Mouse (Mus musculus): ENCODE data around the gene Ep300. TPM values are rescaled to one million over a fixed set of nuclear protein-coding genes. Genes with fewer than 3 reads are reported as not detected.

The Ep300 gene
- total and polyA plus RNA-seq, 3 experiments = 26.4 to 232 (median 34.3) TPM

- H3K4me1 ChIP-seq (ENCODE audit: insufficient read depth, low read depth, low read length) = peaks cover 25% of the 10 kb centered on the region
- DNase-seq (ENCODE audit: low spot score) = no peak
Measured at GRCm38 (mm10) chr15:81693366-81693966, 108.3 kb downstream of the Ep300 start.

DNA sequence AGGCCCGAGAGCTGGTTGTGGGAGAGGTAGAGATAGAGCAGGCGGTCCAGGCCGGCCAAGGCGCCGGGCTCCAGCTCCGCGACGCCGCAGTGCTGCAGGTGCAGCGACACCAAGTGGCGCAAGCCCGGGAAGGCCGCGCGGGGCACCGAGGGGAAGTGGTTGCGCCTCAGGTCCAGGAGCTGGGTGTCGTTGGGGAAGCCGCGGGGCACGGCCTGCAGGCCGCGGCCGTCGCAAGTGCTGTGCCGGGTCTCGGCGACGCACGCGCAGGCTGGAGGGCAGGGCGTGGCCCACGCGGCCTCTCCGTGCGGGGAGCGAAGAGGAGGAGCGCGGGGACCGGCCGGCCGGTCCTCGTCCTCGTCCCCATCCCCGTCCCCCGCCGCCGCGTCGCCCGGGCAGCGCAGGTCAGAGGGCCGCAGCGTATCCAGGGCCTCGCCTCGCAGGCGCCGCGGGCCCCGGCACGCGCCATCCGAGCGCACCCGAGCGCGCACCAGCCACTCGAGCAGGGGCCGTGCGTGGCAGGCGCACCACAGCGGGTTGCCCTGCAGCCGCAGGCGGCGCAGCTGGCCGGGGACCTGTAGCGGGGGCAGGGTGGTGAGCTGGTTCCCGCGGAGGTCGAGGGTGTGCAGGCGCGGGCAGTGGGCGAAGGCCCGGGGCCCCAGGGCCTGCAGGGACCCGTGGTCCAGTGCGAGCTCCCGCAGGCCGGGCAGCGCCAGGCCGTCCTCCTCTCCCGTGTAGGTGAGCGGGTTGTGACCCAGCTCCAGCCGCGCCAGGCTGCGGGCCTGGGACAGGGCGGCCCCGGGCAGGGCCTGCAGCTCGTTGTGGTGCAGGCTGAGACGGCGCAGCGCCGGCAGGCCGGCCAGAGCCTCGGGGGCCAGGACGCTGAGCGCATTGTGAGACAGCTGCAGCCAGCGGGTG is 109.1 kb downstream of the Ep300 start:
- Histone ChIP-seq H3K4me1 (ENCODE audit: insufficient read depth, low read depth, low read length) (peaks cover 25% of the 10 kb centered on the region), H3K36me3 (replicated peaks) (peaks cover 9% of the 10 kb centered on the region), H3K9me3 (replicated peaks) (peaks cover 3% of the 10 kb centered on the region; the same call in 1 of the 2 replicates), H3K27me3 (ENCODE audit: insufficient read depth, low read length) (peaks cover 61% of the 10 kb centered on the region), H3K4me3 (ENCODE audit: low read depth, low read length) (peak overlapping the region; percentile 68)
- no peak for TF ChIP-seq CTCF (IDR thresholded peaks at IDR 0.05; ENCODE audit: low read depth, low read length)
- no peak for TF ChIP-seq POLR2AphosphoS5 (IDR thresholded peaks at IDR 0.05; ENCODE audit: insufficient replicate concordance, low read depth, low read length)
- TF ChIP-seq GATA2 (IDR thresholded peaks at IDR 0.05; ENCODE audit: borderline replicate concordance, low read depth, low read length) = no peak
- TF ChIP-seq TAL1 (conservative IDR thresholded peaks at IDR 0.05; ENCODE audit: low read depth, low read length) = no peak
- no peak for TF ChIP-seq GATA1 (IDR thresholded peaks at IDR 0.05; ENCODE audit: borderline replicate concordance, low read length)
- DNase-seq (ENCODE audit: low spot score) (peak; percentile 75), ATAC-seq (ENCODE audit: extremely low read depth, insufficient number of reproducible peaks, low FRiP score, poor library complexity, severe bottlenecking) (no peak)

More at GRCm38 (mm10) chr15:81693366-81693966, 108.3 kb downstream of the Ep300 start:
- TF ChIP-seq GATA2 (IDR thresholded peaks at IDR 0.05; ENCODE audit: borderline replicate concordance, low read depth, low read length) = no peak
- no peak for TF ChIP-seq GATA1 (IDR thresholded peaks at IDR 0.05; ENCODE audit: borderline replicate concordance, low read length)
- no peak for TF ChIP-seq POLR2AphosphoS5 (IDR thresholded peaks at IDR 0.05; ENCODE audit: insufficient replicate concordance, low read depth, low read length)
- no peak for TF ChIP-seq TAL1 (conservative IDR thresholded peaks at IDR 0.05; ENCODE audit: low read depth, low read length)
- no peak for TF ChIP-seq CTCF (IDR thresholded peaks at IDR 0.05; ENCODE audit: low read depth, low read length)
- no peak for ATAC-seq (ENCODE audit: extremely low read depth, insufficient number of reproducible peaks, low FRiP score, poor library complexity, severe bottlenecking)
- Histone ChIP-seq H3K27me3 (ENCODE audit: insufficient read depth, low read length) (peaks cover 61% of the 10 kb centered on the region), H3K36me3 (replicated peaks) (peaks cover 15% of the 10 kb centered on the region), H3K4me3 (ENCODE audit: low read depth, low read length) (peak overlapping the region; percentile 68; the same call in 1 of the 2 replicates), H3K9me3 (replicated peaks) (peaks cover 3% of the 10 kb centered on the region; the same call in 1 of the 2 replicates)

GRCm38 (mm10) chr15:81694891-81695290 is 109.7 kb downstream of the Ep300 start:
- Histone ChIP-seq H3K36me3 (replicated peaks) (peaks cover 2% of the 10 kb centered on the region), H3K4me3 (ENCODE audit: low read depth, low read length) (peak overlapping the region; percentile 68; the same call in 1 of the 2 replicates), H3K4me1 (ENCODE audit: insufficient read depth, low read depth, low read length) (peaks cover 26% of the 10 kb centered on the region), H3K9me3 (replicated peaks) (peaks cover 3% of the 10 kb centered on the region; the same call in 1 of the 2 replicates), H3K27me3 (ENCODE audit: insufficient read depth, low read length) (peaks cover 61% of the 10 kb centered on the region)
- TF ChIP-seq POLR2AphosphoS5 (IDR thresholded peaks at IDR 0.05; ENCODE audit: insufficient replicate concordance, low read depth, low read length) (no peak), GATA2 (IDR thresholded peaks at IDR 0.05; ENCODE audit: borderline replicate concordance, low read depth, low read length) (no peak), TAL1 (conservative IDR thresholded peaks at IDR 0.05; ENCODE audit: low read depth, low read length) (no peak), CTCF (IDR thresholded peaks at IDR 0.05; ENCODE audit: low read depth, low read length) (no peak), GATA1 (IDR thresholded peaks at IDR 0.05; ENCODE audit: borderline replicate concordance, low read length) (no peak)
- ATAC-seq (ENCODE audit: extremely low read depth, insufficient number of reproducible peaks, low FRiP score, poor library complexity, severe bottlenecking) (no peak), DNase-seq (ENCODE audit: low spot score) (no peak)

DNA sequence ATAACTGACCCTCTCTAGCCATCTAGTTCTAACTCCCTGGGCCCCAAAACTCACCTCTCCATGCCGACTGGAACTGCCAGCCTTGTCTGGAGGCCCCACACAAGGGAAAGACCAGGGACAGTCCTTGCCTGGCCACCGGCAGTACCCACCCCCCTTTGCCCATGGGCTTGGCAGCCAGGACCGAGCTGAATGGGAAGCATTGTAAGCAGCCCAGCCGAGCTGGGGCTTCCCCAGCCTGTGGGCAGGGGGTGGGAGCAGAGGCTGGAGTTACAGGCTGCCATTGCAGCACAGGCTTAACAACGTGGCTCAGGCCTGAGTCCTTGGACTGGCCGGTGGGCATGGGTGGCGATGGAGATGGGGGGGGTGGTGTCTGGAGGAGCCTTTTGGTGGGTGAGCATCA is 112.0 kb downstream of the Ep300 start, which contains the start of gene Chadl:
Gene Chadl, minus strand, starts transcription at position 113 of the 400 bp plus-strand sequence.
- Histone ChIP-seq H3K36me3 (replicated peaks) (peaks cover 3% of the 10 kb centered on the region), H3K9me3 (replicated peaks) (peaks cover 3% of the 10 kb centered on the region; the same call in 1 of the 2 replicates), H3K4me3 (ENCODE audit: low read depth, low read length) (no peak within 1 kb of the TSS), H3K27me3 (ENCODE audit: insufficient read depth, low read length) (peaks cover 53% of the 10 kb centered on the region), H3K4me1 (ENCODE audit: insufficient read depth, low read depth, low read length) (peaks cover 29% of the 10 kb centered on the region)
- no peak for TF ChIP-seq GATA2 (IDR thresholded peaks at IDR 0.05; ENCODE audit: borderline replicate concordance, low read depth, low read length)
- TF ChIP-seq GATA1 (IDR thresholded peaks at IDR 0.05; ENCODE audit: borderline replicate concordance, low read length) = no peak
- TF ChIP-seq CTCF (IDR thresholded peaks at IDR 0.05; ENCODE audit: low read depth, low read length) = no peak
- TF ChIP-seq POLR2AphosphoS5 (IDR thresholded peaks at IDR 0.05; ENCODE audit: insufficient replicate concordance, low read depth, low read length) = no peak
- TF ChIP-seq TAL1 (conservative IDR thresholded peaks at IDR 0.05; ENCODE audit: low read depth, low read length) = no peak
- ATAC-seq (ENCODE audit: extremely low read depth, insufficient number of reproducible peaks, low FRiP score, poor library complexity, severe bottlenecking) (no peak), DNase-seq (ENCODE audit: low spot score) (no peak)

GRCm38 (mm10) chr15:81697847-81698246 is 112.7 kb downstream of the Ep300 start:
- Histone ChIP-seq H3K4me3 (ENCODE audit: low read depth, low read length) (no peak overlapping the region), H3K4me1 (ENCODE audit: insufficient read depth, low read depth, low read length) (peaks cover 29% of the 10 kb centered on the region), H3K36me3 (replicated peaks) (peaks cover 10% of the 10 kb centered on the region), H3K27me3 (ENCODE audit: insufficient read depth, low read length) (peaks cover 47% of the 10 kb centered on the region), H3K9me3 (replicated peaks) (peaks cover 3% of the 10 kb centered on the region; the same call in 1 of the 2 replicates)
- TF ChIP-seq TAL1 (conservative IDR thresholded peaks at IDR 0.05; ENCODE audit: low read depth, low read length) (no peak), CTCF (IDR thresholded peaks at IDR 0.05; ENCODE audit: low read depth, low read length) (peak; percentile 32)
- DNase-seq (ENCODE audit: low spot score) (no peak), ATAC-seq (ENCODE audit: extremely low read depth, insufficient number of reproducible peaks, low FRiP score, poor library complexity, severe bottlenecking) (no peak)

DNA sequence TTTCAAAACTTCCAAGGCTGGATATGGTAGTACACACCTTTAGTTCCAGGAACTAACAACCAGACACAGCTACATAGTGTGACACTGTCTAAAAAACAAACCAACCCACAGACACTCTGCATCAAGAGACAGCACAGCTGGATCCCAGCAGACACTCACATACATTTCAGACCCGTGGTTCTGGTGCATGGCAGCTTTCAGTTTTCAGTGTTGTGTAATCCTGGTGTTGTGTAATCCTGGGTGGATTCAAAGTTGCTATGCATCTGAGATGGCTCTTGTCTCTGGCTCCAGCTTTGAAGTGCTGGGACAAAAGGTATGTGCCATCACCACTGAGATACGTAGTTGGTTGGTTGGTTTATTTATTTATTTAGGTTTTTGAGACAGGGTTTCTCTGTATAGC is 113.4 kb downstream of the Ep300 start:
- peaks cover 26% of the 10 kb centered on the region for H3K4me1 ChIP-seq (ENCODE audit: insufficient read depth, low read depth, low read length)
- H3K4me3 ChIP-seq (ENCODE audit: low read depth, low read length) = no peak overlapping the region
- peaks cover 17% of the 10 kb centered on the region for H3K36me3 ChIP-seq (replicated peaks)
- H3K9me3 ChIP-seq (replicated peaks) = peaks cover 3% of the 10 kb centered on the region; the same call in 1 of the 2 replicates
- peaks cover 40% of the 10 kb centered on the region for H3K27me3 ChIP-seq (ENCODE audit: insufficient read depth, low read length)
- TF ChIP-seq CTCF (IDR thresholded peaks at IDR 0.05; ENCODE audit: low read depth, low read length) = no peak
- TF ChIP-seq GATA1 (IDR thresholded peaks at IDR 0.05; ENCODE audit: borderline replicate concordance, low read length) = no peak
- no peak for TF ChIP-seq POLR2AphosphoS5 (IDR thresholded peaks at IDR 0.05; ENCODE audit: insufficient replicate concordance, low read depth, low read length)
- ATAC-seq (ENCODE audit: extremely low read depth, insufficient number of reproducible peaks, low FRiP score, poor library complexity, severe bottlenecking) = no peak
- no peak for DNase-seq (ENCODE audit: low spot score)

Measured in G1E (cell line).